Mouse (Mus musculus) MEL (cell line): Measurements from ENCODE around the gene Foxq1.

Experiments
- CTCF ChIP-seq, 3 experiments: IDR thresholded peaks in 2 of 3; conservative IDR thresholded peaks in 1 of 3; 2 replicates each; pipeline ENCODE4 v1.5.1; 2011 to 2012; ENCODE audit warnings: low read length in 3 of 3, low read depth in 2 of 3, mild to moderate bottlenecking in 2 of 3, improper control_type of control experiment in 1 of 3, inconsistent platforms in 1 of 3, mixed read lengths in 1 of 3, moderate library complexity in 1 of 3; ENCODE audit not compliant: control insufficient read depth in 1 of 3, insufficient read depth in 1 of 3, poor library complexity in 1 of 3, severe bottlenecking in 1 of 3
- E2F4 ChIP-seq: IDR thresholded peaks from 2 replicates; pipeline ENCODE4 v1.6.1; 2011; ENCODE audit warnings: low read depth, low read length, improper control_type of control experiment, borderline replicate concordance
- GATA1 ChIP-seq: IDR thresholded peaks from 2 replicates; pipeline ENCODE4 v1.6.1; 2011; ENCODE audit warnings: low read depth, low read length, improper control_type of control experiment
- HCFC1 ChIP-seq: IDR thresholded peaks from 2 replicates; pipeline ENCODE4 v1.6.1; 2012; ENCODE audit warnings: low read depth, mild to moderate bottlenecking, inconsistent platforms, low read length, improper control_type of control experiment, moderate library complexity
- MEF2A ChIP-seq: IDR thresholded peaks from 2 replicates; pipeline ENCODE4 v1.6.1; 2014; ENCODE audit warnings: low read depth, mild to moderate bottlenecking, inconsistent platforms, low read length, improper control_type of control experiment; ENCODE audit not compliant: poor library complexity, insufficient replicate concordance, severe bottlenecking; ENCODE audit errors: extremely low read depth
- MYB ChIP-seq: IDR thresholded peaks from 2 replicates; pipeline ENCODE4 v1.6.1; 2011; ENCODE audit warnings: mild to moderate bottlenecking, low read depth, low read length, improper control_type of control experiment
- MYC ChIP-seq: IDR thresholded peaks from 2 replicates; pipeline ENCODE4 v1.6.1; 2011; ENCODE audit warnings: low read depth, mild to moderate bottlenecking, low read length, improper control_type of control experiment, moderate library complexity
- POLR2A ChIP-seq, 2 experiments: IDR thresholded peaks; 2 replicates each; pipeline ENCODE4 v1.6.1; 2011 to 2012; ENCODE audit warnings: low read length in 2 of 2, mild to moderate bottlenecking in 2 of 2, control low read depth in 1 of 2, improper control_type of control experiment in 1 of 2, low read depth in 1 of 2, moderate library complexity in 1 of 2; ENCODE audit not compliant: control insufficient read depth in 1 of 2, insufficient read depth in 1 of 2, poor library complexity in 1 of 2
- RAD21 ChIP-seq: IDR thresholded peaks from 2 replicates; pipeline ENCODE4 v1.6.1; 2011; ENCODE audit warnings: mild to moderate bottlenecking, low read depth, low read length, improper control_type of control experiment
- SIN3A ChIP-seq: IDR thresholded peaks from 2 replicates; pipeline ENCODE4 v1.6.1; 2012; ENCODE audit warnings: low read length, improper control_type of control experiment, inconsistent platforms
- TAL1 ChIP-seq: IDR thresholded peaks from 2 replicates; pipeline ENCODE4 v1.6.1; 2012; ENCODE audit warnings: mild to moderate bottlenecking, inconsistent platforms, low read length, moderate library complexity, mixed read lengths
- USF1 ChIP-seq: IDR thresholded peaks from 2 replicates; pipeline ENCODE4 v1.6.1; 2014; ENCODE audit warnings: low read depth, mild to moderate bottlenecking, inconsistent platforms, low read length, improper control_type of control experiment, moderate library complexity
- USF2 ChIP-seq, 2 experiments: IDR thresholded peaks; 2 replicates each; pipeline ENCODE4 v1.6.1; 2011 to 2012; ENCODE audit warnings: improper control_type of control experiment in 2 of 2, low read length in 2 of 2, borderline replicate concordance in 1 of 2, inconsistent platforms in 1 of 2, low read depth in 1 of 2, mild to moderate bottlenecking in 1 of 2; ENCODE audit not compliant: insufficient read depth in 1 of 2
- ZKSCAN1 ChIP-seq: IDR thresholded peaks from 2 replicates; pipeline ENCODE4 v1.6.1; 2012; ENCODE audit warnings: low read depth, mild to moderate bottlenecking, inconsistent platforms, low read length, improper control_type of control experiment, moderate library complexity

GRCm38 (mm10) chr13:31518411-31518886, 37.5 kb upstream of the Foxq1 start:
- no peak for TF ChIP-seq SIN3A
- TF ChIP-seq E2F4: no peak
- TF ChIP-seq HCFC1: no peak
- TF ChIP-seq CTCF (IDR thresholded peaks at IDR 0.05 in 2 of 3, conservative IDR thresholded peaks at IDR 0.05 in 1 of 3; ENCODE audit: control insufficient read depth in 1 of 3, insufficient read depth in 1 of 3, low read depth in 2 of 3, low read length in 3 of 3, poor library complexity in 1 of 3, severe bottlenecking in 1 of 3): no peak
- TF ChIP-seq RAD21: no peak
- TF ChIP-seq GATA1: no peak
- no peak for TF ChIP-seq MYB
- TF ChIP-seq POLR2A (IDR thresholded peaks at IDR 0.05; ENCODE audit: control insufficient read depth in 1 of 2, insufficient read depth in 1 of 2, low read depth in 1 of 2, low read length in 2 of 2, poor library complexity in 1 of 2): no peak
- TF ChIP-seq TAL1: no peak
- TF ChIP-seq MEF2A: no peak
- no peak for TF ChIP-seq USF1
- no peak for TF ChIP-seq USF2 (IDR thresholded peaks at IDR 0.05; ENCODE audit: borderline replicate concordance in 1 of 2, insufficient read depth in 1 of 2, low read depth in 1 of 2, low read length in 2 of 2)
- TF ChIP-seq ZKSCAN1: no peak
- TF ChIP-seq MYC: no peak
